Mouse (Mus musculus) left cerebral cortex, adult 11 months (tissue): ENCODE data around the gene Cbx1.

Experiments
- DNase-seq: peaks from one replicate; pipeline ENCODE4 v3.0.0; 2022; ENCODE audit warnings: low spot score

Gene Cbx1

GRCm38 (mm10) chr11:96816494-96816893 lies 27.6 kb downstream of the Cbx1 start:
- no peak for DNase-seq

- DNase-seq: no peak
Observed at GRCm38 (mm10) chr11:96816979-96817378, 28.1 kb downstream of the Cbx1 start.

- no peak for DNase-seq
Observed at GRCm38 (mm10) chr11:96818128-96818710, 29.3 kb downstream of the Cbx1 start.

- DNase-seq: no peak
Observed at GRCm38 (mm10) chr11:96821956-96822355, 33.0 kb downstream of the Cbx1 start.

- no peak for DNase-seq
Observed at GRCm38 (mm10) chr11:96822675-96823470, 33.9 kb downstream of the Cbx1 start.

GRCm38 (mm10) chr11:96823471-96823837 lies 34.5 kb downstream of the Cbx1 start:
- no peak for DNase-seq

GRCm38 (mm10) chr11:96823880-96824782 lies 35.2 kb downstream of the Cbx1 start:
- DNase-seq: peak; percentile 90

GRCm38 (mm10) chr11:96824783-96825495 lies 36.0 kb downstream of the Cbx1 start:
- no peak for DNase-seq

GRCm38 (mm10) chr11:96826481-96826880 lies 37.6 kb downstream of the Cbx1 start:
- DNase-seq: no peak

GRCm38 (mm10) chr11:96827062-96827581 lies 38.2 kb downstream of the Cbx1 start:
- no peak for DNase-seq

GRCm38 (mm10) chr11:96827917-96828316 lies 39.0 kb downstream of the Cbx1 start:
- DNase-seq: no peak

- no peak for DNase-seq
Observed at GRCm38 (mm10) chr11:96828881-96829280, 40.0 kb downstream of the Cbx1 start.

- no peak for DNase-seq
Observed at GRCm38 (mm10) chr11:96829403-96829812, 40.5 kb downstream of the Cbx1 start.

GRCm38 (mm10) chr11:96829813-96830538 lies 41.0 kb downstream of the Cbx1 start, which contains the start of gene Nfe2l1:
Gene Nfe2l1, minus strand, starts transcription at chr11:96829968.
- DNase-seq: peak; percentile 100

- no peak for DNase-seq
Observed at GRCm38 (mm10) chr11:96830539-96831216, 41.8 kb downstream of the Cbx1 start.

GRCm38 (mm10) chr11:96831516-96831915 lies 42.6 kb downstream of the Cbx1 start:
- no peak for DNase-seq

- no peak for DNase-seq
Observed at GRCm38 (mm10) chr11:96832541-96832940, 43.6 kb downstream of the Cbx1 start.

- DNase-seq: no peak
Observed at GRCm38 (mm10) chr11:96832973-96833372, 44.0 kb downstream of the Cbx1 start.

- no peak for DNase-seq
Observed at GRCm38 (mm10) chr11:96834127-96834526, 45.2 kb downstream of the Cbx1 start.

- no peak for DNase-seq
Observed at GRCm38 (mm10) chr11:96837298-96837697, 48.4 kb downstream of the Cbx1 start.
